Mouse (Mus musculus): ENCODE measurements around the gene Ehd2.
A peak's percentile ranks its signal among the peaks of the same experiment; 100 is the strongest.

The Ehd2 gene

GRCm38 (mm10) chr7:15974712-15975111, 7.3 kb upstream of the Ehd2 start:
- DNase-seq, result peak; percentile 52

- DNase-seq, result no peak
These were observed 4.9 kb upstream of the Ehd2 start for GRCm38 (mm10) chr7:15972247-15972646.

- no peak for DNase-seq
These were observed 2.3 kb upstream of the Ehd2 start for GRCm38 (mm10) chr7:15969674-15970073.

- no peak for DNase-seq
These were observed 955 bp upstream of the Ehd2 start for GRCm38 (mm10) chr7:15968322-15968721.

- DNase-seq, result no peak
These were observed 878 bp downstream of the Ehd2 start for GRCm38 (mm10) chr7:15966489-15966888.

- DNase-seq, result no peak
These were observed 3.3 kb downstream of the Ehd2 start for GRCm38 (mm10) chr7:15963798-15964652.

GRCm38 (mm10) chr7:15962311-15963288, 4.8 kb downstream of the Ehd2 start:
- DNase-seq, result peak; percentile 50

- no peak for DNase-seq
These were observed 5.6 kb downstream of the Ehd2 start for GRCm38 (mm10) chr7:15961798-15962197.

GRCm38 (mm10) chr7:15961239-15961638, 6.1 kb downstream of the Ehd2 start:
- DNase-seq, result no peak

- DNase-seq, result no peak
These were observed 6.7 kb downstream of the Ehd2 start for GRCm38 (mm10) chr7:15960691-15961090.

- DNase-seq, result no peak
These were observed 11.2 kb downstream of the Ehd2 start for GRCm38 (mm10) chr7:15956143-15956542.

- DNase-seq, result no peak
These were observed 11.9 kb downstream of the Ehd2 start for GRCm38 (mm10) chr7:15955509-15955908.

- DNase-seq, result no peak
These were observed 12.4 kb downstream of the Ehd2 start for GRCm38 (mm10) chr7:15954978-15955443.

- no peak for DNase-seq
These were observed 12.9 kb downstream of the Ehd2 start for GRCm38 (mm10) chr7:15954436-15954835.

GRCm38 (mm10) chr7:15953307-15954074, 13.9 kb downstream of the Ehd2 start:
- no peak for DNase-seq

GRCm38 (mm10) chr7:15952416-15952815, 15.0 kb downstream of the Ehd2 start:
- no peak for DNase-seq

GRCm38 (mm10) chr7:15950008-15950407, 17.4 kb downstream of the Ehd2 start:
- no peak for DNase-seq

GRCm38 (mm10) chr7:15949216-15949790, 18.1 kb downstream of the Ehd2 start:
- no peak for DNase-seq

GRCm38 (mm10) chr7:15948381-15948941, 18.9 kb downstream of the Ehd2 start:
- DNase-seq, result peak; percentile 70

- DNase-seq, result no peak
These were observed 19.6 kb downstream of the Ehd2 start for GRCm38 (mm10) chr7:15947653-15948260.
